In genomic region chr19:57039258-57039657, GRCm38 (mm10) we compare ENCODE assay signal across 8 mouse cellular contexts. TPM values are rescaled to one million over a fixed set of nuclear protein-coding genes. Genes with fewer than 3 reads are reported as not detected.
A peak's percentile ranks its signal among the peaks of the same experiment; 100 is the strongest.
DNase-seq lines count a peak whose midpoint lies in the region; ATAC-seq and TF ChIP-seq lines count a peak whose summit lies in the region.

No protein-coding gene starts in this region.

- no peaks in the 10 kb centered on the region for H3K9me3 ChIP-seq in kidney, embryonic 16.5 days (ENCODE audit: low read length)

- no peak overlapping the region for H3K9ac ChIP-seq in kidney, embryonic 16.5 days (replicated peaks; ENCODE audit: low read length)

- no peak for DNase-seq in gastrocnemius, adult 2 months
- no peak for DNase-seq in gastrocnemius, adult 18-20 months (ENCODE audit: low spot score)
- peak; percentile 46 to 56 for DNase-seq in right cerebral cortex, postnatal 10 days (ENCODE audit: low spot score in 2 of 2)
- DNase-seq in right cerebral cortex, postnatal 36 days (ENCODE audit: low spot score in 2 of 2): no peak
- peak; percentile 56 for DNase-seq in brain, embryonic 14.5 days (ENCODE audit: low read depth)
- no peak for DNase-seq in urinary bladder, adult 2 months (ENCODE audit: low spot score)

- peak; percentile 63 for TF ChIP-seq CTCF in gastrocnemius, adult 2 months (IDR thresholded peaks at IDR 0.05)
- TF ChIP-seq CTCF in brain, embryonic 14.5 days (IDR thresholded peaks at IDR 0.05; ENCODE audit: borderline replicate concordance, extremely low read depth, insufficient read depth, insufficient read length): peak; percentile 62
- TF ChIP-seq CTCF in olfactory bulb, adult 2 months (IDR thresholded peaks at IDR 0.05; ENCODE audit: insufficient read depth, low read depth, low read length): peak; percentile 30; the same call in 1 of the 2 replicates

- WGBS in olfactory bulb, adult 2 months: 61% methylated on average over 6 of the region's 6 CpGs
- WGBS in kidney, embryonic 16.5 days: 59% methylated on average over 6 of the region's 6 CpGs

- H3K4me1 ChIP-seq in olfactory bulb, adult 2 months (ENCODE audit: control insufficient read depth, insufficient read depth, low read length): no peaks in the 10 kb centered on the region
- H3K4me1 ChIP-seq in kidney, embryonic 16.5 days (ENCODE audit: insufficient read depth, low read length): 0 out of 2 replicates have a peak, but pooled peaks cover 7% of the 10 kb centered on the region

- TF ChIP-seq POLR2A in brain, embryonic 14.5 days (IDR thresholded peaks at IDR 0.05; ENCODE audit: borderline replicate concordance, extremely low read depth, insufficient read depth, insufficient read length, poor library complexity, severe bottlenecking): no peak
- TF ChIP-seq POLR2A in olfactory bulb, adult 2 months (IDR thresholded peaks at IDR 0.05; ENCODE audit: insufficient read depth, low read depth, low read length): no peak

- no peak overlapping the region for H3K4me3 ChIP-seq in gastrocnemius, adult 2 months
- H3K4me3 ChIP-seq in olfactory bulb, adult 2 months (ENCODE audit: insufficient read depth, low read depth, low read length): no peak overlapping the region
- no peak overlapping the region for H3K4me3 ChIP-seq in kidney, embryonic 16.5 days (ENCODE audit: low read length)

- no peak overlapping the region for H3K4me2 ChIP-seq in kidney, embryonic 16.5 days (replicated peaks; ENCODE audit: low read depth, low read length)

- peaks cover 20% of the 10 kb centered on the region; the same call in 1 of the 2 replicates for H3K36me3 ChIP-seq in kidney, embryonic 16.5 days (ENCODE audit: insufficient read depth, low read length)

- no peaks in the 10 kb centered on the region for H3K27me3 ChIP-seq in kidney, embryonic 16.5 days (ENCODE audit: insufficient read depth, low read length)

- intact Hi-C loops in gastrocnemius, adult 2 months (cut with DNase I): no loop called here

- H3K27ac ChIP-seq in gastrocnemius, adult 2 months: no peak overlapping the region
- no peak overlapping the region for H3K27ac ChIP-seq in olfactory bulb, adult 2 months (ENCODE audit: insufficient read depth, low read depth, low read length)
- no peak overlapping the region for H3K27ac ChIP-seq in kidney, embryonic 16.5 days (ENCODE audit: low read length)

- ATAC-seq in kidney, embryonic 16.5 days (ENCODE audit: low FRiP score, low TSS enrichment): no peak

RNA-seq across cellular contexts. Expression of gene Afap1l2, which starts 31.2 kb away (rescaled TPM):
- total RNA-seq in gastrocnemius, adult 2 months (2021): 1 to 10 TPM; 1.6 TPM
- total RNA-seq in gastrocnemius, adult 18-20 months (2021): 1 to 10 TPM; 1.2 to 1.9 TPM
- polyA plus RNA-seq in brain, embryonic 14.5 days (2012; rRNA removed): 3.6 and 7.8 TPM in 2 replicates
- polyA plus RNA-seq in olfactory bulb, adult 2 months (2012; ENCODE audit: insufficient read depth, insufficient read length, low replicate concordance, missing spikeins): not detected in 2 replicates
- 11.4 and 12.2 TPM in 2 replicates for polyA plus RNA-seq in urinary bladder, adult 2 months (2012; rRNA removed)
- polyA plus RNA-seq in kidney, embryonic 16.5 days (2015; fragmentation: Nextera tagmentation; extraction: Ambion mirVana): 22.0 and 22.3 TPM in 2 replicates

Comparison
In these comparisons a context has a peak if more than half of its experiments do, and no peak if none do; other contexts are left out.
1. DNase-seq: peak in right cerebral cortex, postnatal 10 days (2 of 2) and brain, embryonic 14.5 days (single experiment); none in gastrocnemius, adult 2 months (single experiment), gastrocnemius, adult 18-20 months (single experiment), right cerebral cortex, postnatal 36 days (0 of 2) and urinary bladder, adult 2 months (single experiment).
2. Peak in every context shown above with its lines, with median percentiles within 50 percentile points of each other: CTCF ChIP-seq.